Mouse (Mus musculus): ENCODE results near the gene Cadm4.

DNA sequence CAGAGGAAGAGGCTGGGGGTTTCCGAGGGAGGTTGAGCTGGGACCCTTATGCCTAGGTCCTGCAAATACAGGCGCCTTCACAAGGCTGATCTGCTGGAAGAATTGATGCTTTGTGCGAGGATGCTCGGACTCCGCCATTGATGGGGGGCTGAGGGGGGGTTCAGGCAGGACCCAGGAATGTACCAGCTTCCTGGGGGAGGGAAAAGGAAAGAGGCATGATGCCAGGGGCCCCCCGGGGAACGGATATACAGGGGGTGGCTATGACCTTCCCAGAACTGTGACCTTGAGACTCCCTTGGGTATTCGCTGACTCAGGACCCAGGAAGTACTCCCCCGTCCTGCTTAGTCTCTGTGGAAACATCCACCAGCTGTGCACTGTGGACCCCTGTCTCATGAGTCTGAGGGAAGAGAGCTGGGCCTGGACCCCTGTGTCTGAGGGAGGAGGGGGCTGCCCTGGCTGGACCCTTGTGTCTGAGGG lies 4.9 kb downstream of the Cadm4 start:
- no peak for TF ChIP-seq USF1 (IDR thresholded peaks at IDR 0.05; ENCODE audit: low read depth)
- TF ChIP-seq MAX (IDR thresholded peaks at IDR 0.05): no peak

Measured in C2C12 (cell line).